Mouse (Mus musculus): Measurements from ENCODE around the gene Psmd13.

- TF ChIP-seq POLR2A (IDR thresholded peaks at IDR 0.05; ENCODE audit: control insufficient read depth, low read depth, low read length): no peak
- TF ChIP-seq CTCF (IDR thresholded peaks at IDR 0.05; ENCODE audit: control insufficient read depth, insufficient read depth, insufficient replicate concordance, low read depth, low read length): no peak
These were observed 778 bp upstream of the Psmd13 start for GRCm38 (mm10) chr7:140880865-140881515.

All from testis, adult 2 months (tissue).